Mouse (Mus musculus): Measurements from ENCODE around the gene Pnkd.
"Not testable (repeated sequence)": the region's sequence is repeated elsewhere in the genome, so short reads cannot be mapped to it uniquely, and the experiment has no call there.

Pnkd gene

DNA sequence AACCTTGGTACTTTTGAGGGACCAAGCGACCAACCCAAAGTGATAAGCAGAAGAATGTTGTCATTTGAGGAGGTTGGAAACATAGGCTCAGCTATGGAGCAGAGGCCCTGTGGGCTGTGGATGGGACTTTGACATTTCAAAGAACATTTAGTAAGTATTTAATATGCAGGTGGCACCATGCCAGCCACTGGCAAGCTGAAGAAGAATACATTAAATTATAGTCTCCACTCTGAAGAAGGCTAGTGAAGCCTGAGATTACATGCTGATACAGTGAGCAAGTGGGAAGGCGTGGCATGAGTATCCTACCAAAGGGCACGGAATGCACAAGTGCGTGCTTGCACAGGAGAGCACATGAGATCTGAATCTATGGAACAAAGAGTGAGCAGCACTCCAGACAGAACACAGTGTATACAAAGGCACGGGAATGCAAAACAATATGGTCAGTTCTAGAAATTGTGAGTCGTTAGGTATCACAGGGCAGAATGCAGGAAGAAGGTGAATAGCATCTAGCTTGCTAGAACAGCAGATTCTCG is 45.2 kb downstream of the Pnkd start:
- no peak for DNase-seq (ENCODE audit: low spot score in 2 of 2)

DNA sequence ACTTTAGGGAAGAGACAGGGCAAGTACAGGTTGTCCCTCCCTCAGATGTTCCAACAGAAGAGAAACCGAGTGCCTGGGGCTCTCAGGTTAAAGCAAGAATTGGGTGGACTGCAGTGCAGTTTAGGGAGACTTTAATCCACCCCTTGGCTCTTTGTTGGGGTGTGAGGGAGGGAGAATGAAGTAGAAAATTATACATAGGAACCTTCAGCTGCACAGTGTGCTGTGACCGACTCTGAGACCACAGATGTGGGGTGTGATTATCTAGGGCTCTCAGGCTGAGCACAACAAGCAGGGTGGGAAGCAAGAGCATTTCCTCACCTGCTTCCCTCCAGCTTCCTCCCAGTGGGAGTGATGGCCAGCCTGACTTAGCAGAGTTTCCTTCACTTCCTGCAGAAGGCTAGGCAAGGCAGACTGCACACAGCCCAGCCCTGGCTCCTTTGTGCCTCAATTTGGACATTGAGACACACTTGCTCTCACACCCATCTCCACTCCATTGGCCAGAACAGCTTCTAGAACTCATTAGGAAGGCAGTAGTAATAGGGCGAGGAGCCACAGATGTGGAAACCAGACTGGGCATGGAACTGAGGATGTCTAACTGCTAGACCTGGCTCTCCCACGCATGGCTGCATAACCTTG is 46.4 kb downstream of the Pnkd start:
- DNase-seq (ENCODE audit: low spot score in 2 of 2): no peak

DNA sequence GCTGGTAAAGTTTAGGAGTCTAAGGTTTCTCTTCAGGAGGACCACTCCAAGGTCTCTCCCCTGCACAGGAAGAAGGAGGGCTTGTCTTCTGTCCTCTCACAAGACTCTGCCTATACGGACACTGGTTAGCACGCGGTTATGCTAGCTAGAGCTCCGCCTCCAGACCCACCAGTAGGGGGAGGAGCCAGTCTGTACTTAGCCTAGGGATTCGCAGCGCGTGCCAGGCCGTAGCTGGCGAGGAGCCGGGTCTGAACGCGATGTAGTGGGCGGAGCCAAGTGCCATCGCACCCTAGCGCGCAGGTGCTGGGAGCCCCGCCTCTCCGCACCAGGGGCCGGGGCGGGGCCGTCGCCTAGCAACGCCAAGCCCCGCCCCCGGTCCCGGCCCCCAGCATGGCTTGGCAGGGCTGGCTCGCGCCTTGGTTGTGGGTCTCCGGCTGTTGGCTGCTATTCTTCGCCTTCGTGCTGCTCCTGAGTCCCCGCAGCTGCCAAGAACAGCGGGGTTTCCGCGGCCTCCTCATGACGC is 47.6 kb downstream of the Pnkd start:
- peak; percentile 91 to 94 for DNase-seq (ENCODE audit: low spot score in 2 of 2)

DNA sequence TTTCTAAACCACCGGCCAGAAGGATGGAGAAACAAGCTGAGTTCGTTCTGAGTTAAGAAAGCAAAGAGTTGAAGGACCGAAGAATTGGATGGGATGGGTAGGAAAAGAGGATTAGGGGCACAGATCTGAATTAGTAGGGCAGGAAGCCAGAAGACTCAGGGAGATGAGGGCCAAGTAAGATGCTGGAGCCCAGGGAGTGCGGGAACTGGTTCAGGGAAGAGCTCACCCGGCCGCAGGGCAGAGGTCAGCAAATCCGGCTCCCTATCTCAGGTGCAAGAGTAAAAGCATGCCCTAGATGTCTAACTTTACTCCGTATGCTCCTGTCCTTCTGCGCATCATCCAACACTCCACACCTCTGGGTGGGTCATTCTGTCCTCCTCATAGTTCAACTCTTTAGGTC is 48.2 kb downstream of the Pnkd start:
- no peak for DNase-seq (ENCODE audit: low spot score in 2 of 2)

DNA sequence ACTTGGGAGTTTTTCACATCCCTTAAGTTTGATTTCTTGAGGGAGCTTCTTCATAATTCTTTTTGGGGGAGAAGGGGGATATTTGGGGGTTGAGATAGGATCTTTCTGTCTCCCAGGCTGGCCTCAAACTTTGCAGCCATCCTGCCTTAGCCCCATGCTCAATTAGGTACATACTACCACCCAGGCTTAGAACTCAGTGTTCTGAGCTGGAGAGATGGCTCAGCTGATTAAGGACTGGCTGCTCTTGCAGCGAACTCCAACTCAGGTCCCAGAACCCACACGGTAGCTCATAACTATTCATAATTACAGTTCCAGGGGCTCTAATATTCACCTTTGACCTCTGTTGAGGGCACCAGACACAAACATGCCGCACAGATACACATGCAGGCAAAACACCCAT is 49.9 kb downstream of the Pnkd start:
- no peak for DNase-seq (ENCODE audit: low spot score in 2 of 2)

DNA sequence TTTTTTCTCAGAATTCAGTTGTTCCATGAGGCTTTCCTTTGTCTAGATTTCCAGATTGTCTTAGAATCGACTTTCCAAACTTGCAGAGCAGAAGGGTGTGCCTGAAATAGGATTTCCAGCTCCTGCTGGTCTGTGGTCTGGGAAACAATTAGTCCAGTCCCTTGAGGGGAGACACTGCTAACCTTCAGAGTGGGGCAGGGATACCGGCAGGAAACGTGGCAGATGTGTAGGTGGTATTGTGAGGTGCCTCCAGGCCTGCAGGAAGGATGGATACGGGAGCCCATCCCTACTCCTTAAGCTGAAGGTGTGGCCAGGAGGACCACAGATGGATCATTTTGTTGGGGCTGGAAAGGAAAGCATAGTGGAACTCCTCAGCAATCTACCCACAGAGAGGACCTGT is 50.3 kb downstream of the Pnkd start:
- no peak for DNase-seq (ENCODE audit: low spot score in 2 of 2)

DNA sequence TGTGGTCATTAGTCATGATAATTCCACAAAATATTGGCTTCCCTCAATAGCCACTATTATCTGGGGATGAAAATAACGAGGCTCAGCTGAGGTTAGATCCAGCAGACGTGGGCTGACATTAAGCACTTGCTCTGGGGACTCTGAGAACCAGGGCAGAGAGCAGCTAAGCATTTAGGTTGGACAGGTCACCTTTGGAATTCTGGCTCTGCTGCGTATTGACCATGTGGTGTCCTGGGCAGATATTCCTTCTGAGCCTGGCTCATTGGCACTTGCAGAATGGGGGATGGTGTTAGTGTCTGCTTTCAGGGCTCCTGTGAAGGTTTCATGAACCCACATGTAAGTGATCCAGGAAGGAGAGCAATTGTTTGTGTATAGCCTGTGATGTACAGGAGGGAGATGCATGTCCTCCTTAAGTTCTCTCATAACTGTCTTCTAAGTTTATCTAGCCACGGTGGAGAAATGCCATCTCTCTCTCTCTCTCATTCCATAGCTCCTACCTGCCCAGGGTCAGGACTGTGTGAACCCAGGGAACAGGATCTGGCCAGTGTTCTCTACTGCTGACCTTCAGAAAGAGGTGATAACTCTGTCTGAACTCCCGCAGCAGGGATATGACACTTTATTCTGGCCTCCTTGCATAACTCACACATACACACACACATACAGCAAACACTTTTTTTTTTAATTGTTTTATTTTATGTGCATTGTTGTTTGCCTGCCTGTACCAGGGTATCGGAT is 50.9 kb downstream of the Pnkd start:
- DNase-seq (ENCODE audit: low spot score in 2 of 2): no peak

DNA sequence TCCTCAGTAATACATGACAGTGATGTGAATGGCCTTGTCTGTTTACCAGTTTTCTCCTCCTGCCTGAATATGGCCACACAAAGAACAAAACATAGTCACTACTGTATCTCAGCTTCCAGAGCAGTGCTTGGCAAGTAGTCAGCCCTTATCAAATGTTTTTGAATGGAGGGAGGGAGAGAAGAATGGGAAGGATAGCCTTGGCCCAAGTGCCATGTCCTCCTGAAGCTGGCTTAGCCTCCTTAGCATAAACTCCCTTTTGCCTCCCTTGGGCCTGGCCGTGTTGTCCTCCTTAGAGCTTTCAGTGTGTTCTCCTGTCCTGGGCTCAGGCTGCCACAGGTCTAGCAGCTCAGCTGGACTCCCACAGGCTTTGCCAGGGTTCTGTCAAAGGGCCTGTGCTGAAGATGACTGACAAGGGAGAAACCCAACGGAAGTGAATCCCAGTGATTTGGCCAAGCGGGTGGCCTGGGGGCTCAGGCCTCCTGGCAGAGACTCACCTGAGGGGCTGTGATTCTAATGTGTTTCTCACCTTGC is 52.6 kb downstream of the Pnkd start:
- no peak for DNase-seq (ENCODE audit: low spot score in 2 of 2)

DNA sequence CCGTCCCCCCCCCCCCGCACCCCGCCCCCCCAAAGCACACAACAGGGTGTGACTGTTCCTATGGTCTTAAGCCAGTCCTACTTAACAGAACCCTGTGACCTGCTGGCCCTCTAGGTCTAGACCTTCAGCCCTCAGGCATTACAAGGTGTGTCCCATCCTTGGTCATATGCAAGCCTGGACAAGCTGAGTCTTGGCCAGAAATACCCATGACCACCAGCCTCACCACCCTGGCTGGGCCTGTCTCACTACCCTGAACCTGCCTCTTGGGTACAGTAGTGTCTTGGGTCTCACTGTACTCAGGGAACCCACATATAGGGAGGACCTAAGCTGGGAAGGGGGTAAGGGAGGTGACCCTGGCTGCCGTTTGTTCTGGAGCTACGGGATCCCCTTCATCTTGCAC is 53.3 kb downstream of the Pnkd start:
- DNase-seq (ENCODE audit: low spot score in 2 of 2): no peak

DNA sequence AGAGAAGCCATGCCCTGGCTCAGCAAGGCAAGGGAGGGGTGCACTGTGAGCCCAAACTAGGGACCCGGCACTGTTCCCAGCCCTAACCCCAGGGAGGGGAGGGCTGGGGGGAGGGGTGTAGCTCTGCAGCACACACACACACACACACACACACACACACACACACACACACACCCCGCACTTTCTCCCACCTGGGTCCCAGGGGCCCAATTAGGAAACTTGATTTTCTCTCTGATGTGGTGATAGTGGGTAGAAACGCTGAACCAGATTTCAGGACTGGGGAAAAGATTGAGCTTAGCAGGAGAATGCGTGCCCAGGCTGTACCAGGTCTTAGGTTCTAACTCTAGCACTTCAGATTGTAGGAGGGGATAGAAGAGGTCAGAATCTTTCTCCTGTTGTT is 53.9 kb downstream of the Pnkd start:
- no peak for DNase-seq (ENCODE audit: low spot score in 2 of 2)

DNA sequence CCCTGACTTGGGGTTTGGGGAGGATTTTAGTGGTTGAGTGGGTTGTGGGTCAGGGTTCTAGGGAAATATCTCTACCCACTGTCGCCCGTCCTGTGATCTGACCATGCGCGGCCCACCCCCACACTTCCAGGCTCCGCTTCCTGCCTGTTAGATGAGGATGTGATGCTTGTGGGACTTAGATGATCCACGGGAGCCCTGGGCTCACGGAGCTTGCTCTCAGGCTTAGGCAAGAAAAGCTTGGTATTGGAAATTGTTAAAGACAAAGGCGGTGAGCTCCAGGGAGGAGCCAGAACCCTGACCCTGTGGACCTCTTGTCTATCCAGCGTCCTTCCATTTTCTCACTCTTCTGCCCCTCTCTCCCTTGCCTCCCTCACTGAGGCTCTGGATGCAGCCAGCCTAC is 55.2 kb downstream of the Pnkd start:
- DNase-seq (ENCODE audit: low spot score in 2 of 2): no peak

DNA sequence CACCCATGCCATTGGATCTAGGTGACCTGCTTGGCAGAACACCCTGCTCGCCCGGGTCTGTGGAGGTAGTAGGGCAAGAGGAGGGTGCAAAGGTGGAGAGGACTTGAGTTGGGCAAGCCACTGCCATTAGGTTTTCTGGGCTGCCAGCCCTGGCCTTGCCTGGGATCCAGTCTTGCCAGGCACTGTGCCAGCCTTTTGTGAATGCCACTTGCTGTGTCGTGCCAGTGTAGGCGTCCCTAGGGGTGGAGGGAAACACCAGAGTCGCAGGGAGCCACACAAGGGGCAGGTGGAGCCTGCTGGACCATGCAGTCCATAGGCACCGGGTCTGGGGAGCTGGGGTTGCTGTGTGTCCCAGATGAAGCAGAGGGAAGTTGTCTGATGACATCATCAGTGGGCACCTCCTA is 55.6 kb downstream of the Pnkd start:
- peak in 1 of 2 experiments; percentile 47 for DNase-seq (ENCODE audit: low spot score in 2 of 2)

DNA sequence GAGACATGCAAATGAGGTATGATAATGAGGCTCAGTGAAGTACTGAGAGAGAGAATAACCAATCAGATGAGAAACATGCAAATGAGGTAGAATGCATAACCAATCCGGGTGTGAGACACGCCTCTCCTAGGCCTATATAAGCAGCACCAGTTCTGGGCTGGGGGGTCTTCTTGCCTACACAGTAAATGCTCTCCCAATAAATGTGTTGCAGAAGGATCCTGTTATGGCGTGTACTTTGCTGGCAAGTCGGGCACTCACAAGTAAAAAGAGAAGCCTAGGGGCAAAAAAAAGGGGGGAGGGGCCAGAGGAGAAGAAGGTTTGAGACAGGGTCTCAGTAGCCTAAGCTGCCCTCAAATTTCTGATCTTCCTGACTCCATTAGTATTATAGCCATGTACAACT is 56.3 kb downstream of the Pnkd start:
- not testable (repeated sequence) for DNase-seq (ENCODE audit: low spot score in 2 of 2)

DNA sequence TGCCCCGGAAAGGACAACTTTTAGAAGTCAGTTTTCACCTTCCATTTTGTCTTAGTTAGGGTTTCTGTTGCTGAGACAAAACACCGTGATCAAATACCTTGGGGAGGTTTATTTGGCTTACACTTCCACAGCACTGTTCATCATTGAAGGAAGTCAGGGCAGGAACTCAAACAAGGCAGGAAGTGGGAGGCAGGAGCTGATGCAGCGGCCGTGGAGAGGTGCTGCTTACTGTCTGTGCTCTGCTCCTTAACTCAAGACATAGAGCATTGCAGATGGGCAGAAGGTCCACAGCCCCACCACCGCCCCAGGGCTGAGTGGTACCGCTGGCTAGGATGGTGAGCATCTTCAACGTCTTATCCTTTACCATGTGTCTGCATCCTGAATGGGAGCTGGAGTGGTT is 57.2 kb downstream of the Pnkd start:
- no peak for DNase-seq (ENCODE audit: low spot score in 2 of 2)

DNA sequence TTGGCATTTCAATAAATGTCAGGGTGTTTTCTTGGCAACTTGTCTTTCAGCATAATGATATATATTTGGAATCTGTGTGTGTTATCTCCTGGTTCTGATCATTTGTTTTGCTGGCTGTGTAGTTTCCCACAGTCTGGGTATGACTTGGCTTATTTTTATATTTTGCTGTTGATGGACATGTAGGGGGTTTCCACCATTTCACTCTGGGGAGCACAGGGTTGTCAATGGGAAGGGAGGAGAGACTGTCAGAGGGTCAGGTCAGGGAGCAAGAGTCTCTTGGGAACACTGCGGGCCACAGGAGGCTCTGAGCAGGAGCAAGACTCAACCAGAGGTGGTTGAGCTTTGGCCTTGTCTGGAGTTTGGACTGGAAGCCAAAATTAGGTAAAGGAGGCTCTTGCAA is 57.6 kb downstream of the Pnkd start:
- no peak for DNase-seq (ENCODE audit: low spot score in 2 of 2)

DNA sequence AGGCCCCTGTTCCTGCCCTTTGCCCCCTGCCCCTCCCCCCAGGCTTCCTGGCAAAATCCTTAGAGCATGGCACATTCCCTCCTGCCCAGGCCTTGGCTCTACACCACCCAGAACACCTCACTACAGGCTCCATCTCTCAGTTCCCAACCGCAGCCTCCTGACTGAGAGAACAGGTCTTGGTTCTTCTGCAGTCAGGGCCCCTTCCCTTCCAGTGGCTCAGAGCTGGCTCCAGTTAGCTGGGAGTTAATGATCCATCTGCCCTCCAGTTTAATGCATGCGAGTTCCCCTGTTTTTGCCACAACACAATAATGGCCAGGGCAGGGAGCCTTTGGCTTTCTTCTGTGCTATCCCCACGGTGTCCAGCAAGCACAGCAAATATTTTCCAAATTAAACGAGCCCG is 58.4 kb downstream of the Pnkd start:
- DNase-seq (ENCODE audit: low spot score in 2 of 2): no peak

DNA sequence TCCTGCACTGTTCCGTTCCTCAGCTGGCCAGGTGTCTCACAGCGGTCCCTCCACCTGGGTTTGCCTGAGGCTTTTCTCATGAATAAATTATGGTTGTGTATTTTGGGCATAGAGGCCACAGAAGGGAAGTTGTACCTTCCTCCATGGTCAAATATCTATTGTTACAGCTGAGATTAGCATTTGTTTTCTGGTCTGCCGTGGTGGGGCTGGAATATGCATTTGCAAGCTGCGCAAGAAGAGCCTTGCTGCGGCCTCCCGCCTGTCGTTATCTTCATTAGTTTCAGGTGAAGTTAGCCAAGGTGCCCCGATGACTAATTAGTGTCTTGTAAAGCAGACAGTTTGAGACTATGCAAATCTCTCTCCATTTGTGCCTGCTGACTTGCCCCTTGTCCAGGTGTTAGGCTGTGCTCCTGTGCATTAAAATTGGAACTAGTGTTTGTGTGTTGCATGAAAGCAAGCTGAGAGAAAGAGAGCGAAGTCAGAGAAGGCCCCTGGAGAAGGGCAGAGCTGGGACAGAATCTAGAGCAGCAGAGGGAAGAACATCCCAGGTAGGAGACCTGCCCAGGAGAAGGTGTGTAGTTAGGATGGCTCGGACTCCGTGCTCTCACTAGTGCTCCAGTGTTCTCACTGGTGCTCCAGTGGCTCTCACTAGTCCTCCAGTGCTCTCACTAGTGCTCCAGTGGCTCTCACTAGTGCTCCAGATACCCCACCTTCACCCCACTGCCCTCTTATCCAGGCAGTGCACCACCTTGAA is 59.6 kb downstream of the Pnkd start:
- no peak for DNase-seq (ENCODE audit: low spot score in 2 of 2)

DNA sequence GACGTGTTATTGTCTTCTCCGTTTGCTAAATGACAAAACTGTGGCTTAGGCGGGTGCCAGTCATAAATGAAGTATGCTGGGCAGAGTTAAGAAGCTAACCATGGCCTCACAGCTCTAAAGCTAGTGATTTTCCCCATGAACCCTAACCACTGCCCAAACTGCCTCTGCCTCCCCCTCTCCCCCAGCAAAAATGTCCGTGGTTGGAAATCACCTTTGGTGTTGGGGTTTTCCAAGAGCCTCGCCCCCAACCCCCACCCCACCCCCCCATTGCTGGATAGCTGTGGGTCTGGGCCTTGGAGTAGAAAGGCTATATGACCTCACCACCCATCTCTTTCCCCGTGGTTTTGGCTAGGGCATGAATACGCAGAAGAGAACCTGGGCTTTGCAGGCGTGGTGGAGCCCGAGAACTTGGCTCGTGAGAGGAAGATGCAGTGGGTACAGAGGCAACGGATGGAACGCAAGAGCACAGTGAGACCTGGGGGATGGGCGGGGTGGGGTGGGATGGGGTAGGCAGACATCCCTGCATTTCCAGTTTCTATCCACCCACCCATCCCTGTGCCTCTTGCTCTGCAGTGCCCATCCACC is 66.5 kb downstream of the Pnkd start:
- DNase-seq (ENCODE audit: low spot score in 2 of 2): no peak

DNA sequence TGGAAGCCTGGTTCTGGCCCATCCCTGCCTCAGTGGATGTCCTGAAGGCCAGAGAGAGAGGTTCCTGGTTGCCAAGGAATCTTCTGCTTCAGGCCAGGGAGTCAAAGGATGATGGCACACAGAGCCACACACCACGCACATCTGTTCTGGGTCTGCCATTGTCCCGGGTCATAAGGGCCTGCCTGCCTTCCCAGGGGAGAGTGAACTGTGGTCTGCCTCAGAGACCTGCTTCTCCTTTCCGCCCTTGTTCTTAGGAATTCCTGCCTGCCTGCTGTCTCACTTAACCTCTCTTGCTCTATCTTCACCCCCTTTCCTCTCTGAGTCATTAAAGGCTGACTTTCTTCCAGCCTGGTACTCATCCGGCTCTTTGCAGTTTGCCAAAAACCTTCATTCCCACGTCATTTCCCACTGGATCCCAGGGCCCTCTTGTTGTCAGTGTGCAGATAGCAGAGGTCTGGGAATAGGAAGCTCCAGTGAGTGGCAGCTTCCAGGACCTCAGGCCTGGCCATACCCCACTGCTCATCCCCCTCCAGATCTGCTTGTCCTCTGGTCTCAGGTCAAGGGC is 67.9 kb downstream of the Pnkd start:
- no peak for DNase-seq (ENCODE audit: low spot score in 2 of 2)

DNA sequence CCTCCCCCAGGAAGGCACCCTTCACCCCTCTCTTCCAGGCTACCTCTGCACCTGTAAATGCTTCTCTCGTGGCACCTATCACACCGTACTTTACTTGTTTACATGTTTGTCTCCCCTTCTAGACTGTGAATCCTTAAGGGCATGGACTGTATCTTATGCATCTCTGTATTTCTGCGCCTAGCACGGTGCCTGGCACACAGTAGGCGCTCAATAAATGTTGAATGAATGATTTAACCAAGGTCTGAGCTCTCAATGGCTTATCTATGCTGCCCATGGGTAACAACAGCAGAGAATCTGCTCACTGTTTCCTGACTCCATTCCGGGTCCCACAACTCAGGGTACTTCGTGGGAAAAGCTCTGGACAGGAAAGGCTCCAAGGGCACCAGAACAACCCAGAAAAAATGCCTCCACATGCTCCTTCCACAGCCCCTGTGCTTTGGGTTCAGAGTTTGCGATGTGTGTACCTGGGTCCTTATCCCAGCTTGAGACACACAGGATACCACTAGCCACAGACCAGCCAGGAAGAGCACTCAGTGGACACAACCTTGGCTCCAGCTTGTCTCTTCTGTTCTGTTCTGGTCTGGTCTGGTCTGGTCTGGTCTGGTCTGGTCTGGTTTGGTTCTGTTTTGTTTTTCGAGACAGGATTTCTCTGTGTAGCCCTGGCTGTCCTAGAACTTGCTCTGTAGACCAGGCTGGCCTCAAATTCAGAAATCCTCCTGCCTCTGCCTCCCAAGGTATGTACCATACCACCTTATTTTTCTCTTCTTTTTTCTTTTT is 68.9 kb downstream of the Pnkd start:
- no peak for DNase-seq (ENCODE audit: low spot score in 2 of 2)

DNA sequence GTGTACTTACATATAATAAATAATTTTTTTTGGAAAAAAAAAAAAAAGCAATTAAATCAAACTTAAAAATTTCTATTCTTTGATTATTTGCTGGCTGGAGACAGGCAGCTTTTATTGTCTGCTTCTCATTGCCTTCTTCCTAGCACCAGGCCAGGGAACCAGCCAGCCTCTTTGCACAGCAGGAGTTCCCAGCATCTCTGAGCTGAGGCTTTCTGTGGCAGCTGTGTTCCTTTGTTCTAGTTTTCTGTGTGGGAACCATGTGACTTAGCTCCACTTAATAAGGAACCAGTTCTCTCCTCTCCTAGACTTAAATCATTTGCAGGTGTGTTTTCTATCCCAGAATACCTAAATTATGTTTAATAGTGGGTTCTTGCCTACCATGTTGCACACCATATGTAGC is 72.8 kb downstream of the Pnkd start:
- DNase-seq (ENCODE audit: low spot score in 2 of 2): no peak

Measured in frontal cortex, postnatal 14 days (tissue).